Mouse (Mus musculus) heart, adult 2 months (tissue): ENCODE data around the gene Atp1a2.

Source experiments
- CTCF ChIP-seq: fragments of 200-600 bp; IDR thresholded peaks from 2 replicates; pipeline ENCODE4 v1.8.1; 2022; ENCODE audit warnings: antibody characterized with exemption, mild to moderate bottlenecking, moderate library complexity
- EP300 ChIP-seq: fragments of 200-500 bp; IDR thresholded peaks from 2 replicates; pipeline ENCODE4 v1.6.1; 2011; ENCODE audit warnings: low read depth, low read length, control low read depth; ENCODE audit not compliant: insufficient read depth
- POLR2A ChIP-seq: fragments of 200-500 bp; IDR thresholded peaks from 2 replicates; pipeline ENCODE4 v1.6.1; 2011; ENCODE audit warnings: mild to moderate bottlenecking, low read depth, low read length, control low read depth; ENCODE audit not compliant: insufficient read depth

DNA sequence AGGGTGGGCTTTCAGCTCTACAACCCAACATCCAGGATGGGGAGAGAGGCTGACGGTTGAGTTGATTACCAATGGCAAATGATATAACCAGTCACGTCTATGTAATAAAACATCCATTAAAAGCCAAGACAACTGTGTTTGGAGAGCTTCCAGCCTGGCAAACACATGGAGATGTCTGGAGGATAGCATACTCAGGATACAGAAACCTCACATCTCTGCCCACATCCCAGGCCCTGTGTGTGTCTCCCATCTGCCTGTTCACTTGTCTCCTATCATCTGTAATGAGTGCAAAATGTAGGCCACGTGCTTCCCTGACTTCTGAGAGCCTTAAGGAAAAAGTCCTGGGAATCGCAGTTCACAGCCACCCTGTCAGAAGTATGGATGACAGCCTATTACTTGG lies 50.6 kb downstream of the Atp1a2 start:
- TF ChIP-seq CTCF: no peak
- TF ChIP-seq POLR2A: no peak
- TF ChIP-seq EP300: no peak
